Mouse (Mus musculus) MEL (cell line): ENCODE results near the gene Pygo2. TPM values are rescaled to one million over a fixed set of nuclear protein-coding genes. Genes with fewer than 3 reads are reported as not detected.
A peak's percentile ranks its signal among the peaks of the same experiment; 100 is the strongest.

ENCODE experiments used
- DNase-seq: peaks from one replicate; pipeline ENCODE4 v3.0.0; 2011; ENCODE audit warnings: low read depth, low spot score
- H3K27ac ChIP-seq: 2 replicates; pipeline ENCODE4 v1.5.1; 2012; ENCODE audit warnings: low read depth, mild to moderate bottlenecking, control low read depth, low read length, moderate library complexity; ENCODE audit not compliant: control insufficient read depth
- H3K27me3 ChIP-seq, 2 experiments: fragments of 150-350 bp in 1 of 2; sonication (generic) in 1 of 2; 2 replicates each; pipeline ENCODE4 v1.6.1; 2012; ENCODE audit warnings: low read length in 2 of 2, mild to moderate bottlenecking in 2 of 2, improper control_type of control experiment in 1 of 2, moderate library complexity in 1 of 2; ENCODE audit not compliant: insufficient read depth in 2 of 2, control insufficient read depth in 1 of 2
- H3K36me3 ChIP-seq, 2 experiments: 2 replicates each; pipeline ENCODE4 v1.6.1; 2012 to 2014; ENCODE audit warnings: low read length in 2 of 2, improper control_type of control experiment in 1 of 2, inconsistent platforms in 1 of 2, mild to moderate bottlenecking in 1 of 2; ENCODE audit not compliant: insufficient read depth in 2 of 2, control insufficient read depth in 1 of 2
- H3K4me1 ChIP-seq, 2 experiments: fragments of 150-350 bp in 1 of 2; sonication (generic) in 1 of 2; 2 replicates each; pipeline ENCODE4 v1.6.1; 2012; ENCODE audit warnings: low read length in 2 of 2, improper control_type of control experiment in 1 of 2, mild to moderate bottlenecking in 1 of 2; ENCODE audit not compliant: insufficient read depth in 2 of 2, control insufficient read depth in 1 of 2
- H3K4me3 ChIP-seq, 2 experiments: fragments of 150-350 bp in 1 of 2; sonication (generic) in 1 of 2; 2 replicates each; pipeline ENCODE4 v1.5.1; 2012; ENCODE audit warnings: low read depth in 2 of 2, low read length in 2 of 2, mild to moderate bottlenecking in 2 of 2, moderate library complexity in 2 of 2, control low read depth in 1 of 2, improper control_type of control experiment in 1 of 2; ENCODE audit not compliant: control insufficient read depth in 1 of 2, insufficient read depth in 1 of 2
- H3K79me2 ChIP-seq: 2 replicates; pipeline ENCODE4 v1.6.1; 2012; ENCODE audit warnings: mild to moderate bottlenecking, low read length, moderate library complexity; ENCODE audit not compliant: control insufficient read depth, poor library complexity, insufficient read depth
- H3K9ac ChIP-seq: 2 replicates; pipeline ENCODE4 v1.6.1; 2012; ENCODE audit warnings: low read depth, mild to moderate bottlenecking, control low read depth, low read length, moderate library complexity; ENCODE audit not compliant: control insufficient read depth, poor library complexity, severe bottlenecking
- H3K9me3 ChIP-seq: fragments of 150-350 bp; sonication (generic); replicated peaks from 2 replicates; pipeline ENCODE4 v1.6.1; 2012; ENCODE audit warnings: mild to moderate bottlenecking, low read length, improper control_type of control experiment, moderate library complexity; ENCODE audit not compliant: insufficient read depth
- BHLHE40 ChIP-seq: IDR thresholded peaks from 2 replicates; pipeline ENCODE4 v1.6.1; 2012; ENCODE audit warnings: low read depth, mild to moderate bottlenecking, inconsistent platforms, low read length, improper control_type of control experiment, borderline replicate concordance
- CHD1 ChIP-seq: IDR thresholded peaks from 2 replicates; pipeline ENCODE4 v1.6.1; 2012; ENCODE audit warnings: low read depth, mild to moderate bottlenecking, inconsistent platforms, low read length, improper control_type of control experiment
- CHD2 ChIP-seq: IDR thresholded peaks from 2 replicates; pipeline ENCODE4 v1.6.1; 2011; ENCODE audit warnings: low read length, improper control_type of control experiment
- E2F4 ChIP-seq: IDR thresholded peaks from 2 replicates; pipeline ENCODE4 v1.6.1; 2011; ENCODE audit warnings: low read depth, low read length, improper control_type of control experiment, borderline replicate concordance
- ELF1 ChIP-seq: IDR thresholded peaks from 2 replicates; pipeline ENCODE4 v1.6.1; 2014; ENCODE audit warnings: low read depth, mild to moderate bottlenecking, inconsistent platforms, low read length, improper control_type of control experiment, moderate library complexity
- EP300 ChIP-seq, 2 experiments: IDR thresholded peaks; 2 replicates each; pipeline ENCODE4 v1.6.1; 2011; ENCODE audit warnings: improper control_type of control experiment in 2 of 2, low read length in 2 of 2, low read depth in 1 of 2, mild to moderate bottlenecking in 1 of 2
- GABPA ChIP-seq: IDR thresholded peaks from 2 replicates; pipeline ENCODE4 v1.6.1; 2012; ENCODE audit warnings: low read depth, mild to moderate bottlenecking, inconsistent platforms, low read length, improper control_type of control experiment, moderate library complexity
- GATA1 ChIP-seq: IDR thresholded peaks from 2 replicates; pipeline ENCODE4 v1.6.1; 2011; ENCODE audit warnings: low read depth, low read length, improper control_type of control experiment
- KAT2A ChIP-seq: conservative IDR thresholded peaks from 2 replicates; pipeline ENCODE4 v1.6.1; 2012; ENCODE audit warnings: low read depth, low read length, improper control_type of control experiment, inconsistent platforms
- MAFK ChIP-seq: IDR thresholded peaks from 2 replicates; pipeline ENCODE4 v1.6.1; 2011; ENCODE audit warnings: low read depth, mild to moderate bottlenecking, low read length, improper control_type of control experiment, borderline replicate concordance
- MAZ ChIP-seq: IDR thresholded peaks from 2 replicates; pipeline ENCODE4 v1.6.1; 2012; ENCODE audit warnings: low read depth, mild to moderate bottlenecking, inconsistent platforms, low read length, improper control_type of control experiment
- MEF2A ChIP-seq: IDR thresholded peaks from 2 replicates; pipeline ENCODE4 v1.6.1; 2014; ENCODE audit warnings: low read depth, mild to moderate bottlenecking, inconsistent platforms, low read length, improper control_type of control experiment; ENCODE audit not compliant: poor library complexity, insufficient replicate concordance, severe bottlenecking; ENCODE audit errors: extremely low read depth
- MYB ChIP-seq: IDR thresholded peaks from 2 replicates; pipeline ENCODE4 v1.6.1; 2011; ENCODE audit warnings: mild to moderate bottlenecking, low read depth, low read length, improper control_type of control experiment
- MYC ChIP-seq: IDR thresholded peaks from 2 replicates; pipeline ENCODE4 v1.6.1; 2011; ENCODE audit warnings: low read depth, mild to moderate bottlenecking, low read length, improper control_type of control experiment, moderate library complexity
- NELFE ChIP-seq: IDR thresholded peaks from 2 replicates; pipeline ENCODE4 v1.6.1; 2011; ENCODE audit warnings: low read depth, low read length, improper control_type of control experiment
- NRF1 ChIP-seq: IDR thresholded peaks from 2 replicates; pipeline ENCODE4 v1.6.1; 2014; ENCODE audit warnings: low read depth, mild to moderate bottlenecking, inconsistent platforms, low read length, improper control_type of control experiment, moderate library complexity; ENCODE audit not compliant: poor library complexity, insufficient read depth, severe bottlenecking
- POLR2AphosphoS5 ChIP-seq: IDR thresholded peaks from 2 replicates; pipeline ENCODE4 v1.6.1; 2012; ENCODE audit warnings: low read depth, borderline replicate concordance, mild to moderate bottlenecking, inconsistent platforms, low read length, moderate library complexity, mixed read lengths
- RAD21 ChIP-seq: IDR thresholded peaks from 2 replicates; pipeline ENCODE4 v1.6.1; 2011; ENCODE audit warnings: mild to moderate bottlenecking, low read depth, low read length, improper control_type of control experiment
- RCOR1 ChIP-seq: IDR thresholded peaks from 2 replicates; pipeline ENCODE4 v1.6.1; 2012; ENCODE audit warnings: low read depth, mild to moderate bottlenecking, inconsistent platforms, low read length, improper control_type of control experiment
- SIN3A ChIP-seq: IDR thresholded peaks from 2 replicates; pipeline ENCODE4 v1.6.1; 2012; ENCODE audit warnings: low read length, improper control_type of control experiment, inconsistent platforms
- SMC3 ChIP-seq: IDR thresholded peaks from 2 replicates; pipeline ENCODE4 v1.6.1; 2011; ENCODE audit warnings: low read depth, low read length, improper control_type of control experiment
- TCF12 ChIP-seq: IDR thresholded peaks from 2 replicates; pipeline ENCODE4 v1.6.1; 2014; ENCODE audit warnings: low read depth, mild to moderate bottlenecking, inconsistent platforms, low read length, improper control_type of control experiment, moderate library complexity
- USF1 ChIP-seq: IDR thresholded peaks from 2 replicates; pipeline ENCODE4 v1.6.1; 2014; ENCODE audit warnings: low read depth, mild to moderate bottlenecking, inconsistent platforms, low read length, improper control_type of control experiment, moderate library complexity
- USF2 ChIP-seq, 2 experiments: IDR thresholded peaks; 2 replicates each; pipeline ENCODE4 v1.6.1; 2011 to 2012; ENCODE audit warnings: improper control_type of control experiment in 2 of 2, low read length in 2 of 2, borderline replicate concordance in 1 of 2, inconsistent platforms in 1 of 2, low read depth in 1 of 2, mild to moderate bottlenecking in 1 of 2; ENCODE audit not compliant: insufficient read depth in 1 of 2
- ZC3H11A ChIP-seq: IDR thresholded peaks from 2 replicates; pipeline ENCODE4 v1.6.1; 2012; ENCODE audit warnings: low read depth, mild to moderate bottlenecking, inconsistent platforms, low read length, improper control_type of control experiment
- ZKSCAN1 ChIP-seq: IDR thresholded peaks from 2 replicates; pipeline ENCODE4 v1.6.1; 2012; ENCODE audit warnings: low read depth, mild to moderate bottlenecking, inconsistent platforms, low read length, improper control_type of control experiment, moderate library complexity
- ZMIZ1 ChIP-seq: IDR thresholded peaks from 2 replicates; pipeline ENCODE4 v1.6.1; 2012; ENCODE audit warnings: low read depth, mild to moderate bottlenecking, inconsistent platforms, low read length, improper control_type of control experiment, moderate library complexity
- ZNF384 ChIP-seq: IDR thresholded peaks from 2 replicates; pipeline ENCODE4 v1.6.1; 2012; ENCODE audit warnings: low read depth, mild to moderate bottlenecking, inconsistent platforms, low read length, improper control_type of control experiment
- polyA plus RNA-seq, 2 experiments: library from polyadenylated mRNA; stranded (reverse) in 1 of 2; unstranded in 1 of 2; fragments of >175 nt in 1 of 2; fragments of >200 nt in 1 of 2; gene quantifications; 2 replicates each; pipeline versions ENCODE4 v1.2.1 to v1.2.4; 2012; ENCODE audit warnings: low replicate concordance in 2 of 2, low read depth in 1 of 2; ENCODE audit not compliant: insufficient read length in 2 of 2, insufficient read depth in 1 of 2, missing spikeins in 1 of 2
- total RNA-seq: library from RNA; depleted of rRNA; stranded (reverse); fragments of 300-350 nt; gene quantifications from 2 replicates; pipeline ENCODE4 v1.2.3, GENCODE M21; 2012

Pygo2 gene
- total and polyA plus RNA-seq, 3 experiments = 50.3 to 61.1 TPM; not detected in 1

DNA sequence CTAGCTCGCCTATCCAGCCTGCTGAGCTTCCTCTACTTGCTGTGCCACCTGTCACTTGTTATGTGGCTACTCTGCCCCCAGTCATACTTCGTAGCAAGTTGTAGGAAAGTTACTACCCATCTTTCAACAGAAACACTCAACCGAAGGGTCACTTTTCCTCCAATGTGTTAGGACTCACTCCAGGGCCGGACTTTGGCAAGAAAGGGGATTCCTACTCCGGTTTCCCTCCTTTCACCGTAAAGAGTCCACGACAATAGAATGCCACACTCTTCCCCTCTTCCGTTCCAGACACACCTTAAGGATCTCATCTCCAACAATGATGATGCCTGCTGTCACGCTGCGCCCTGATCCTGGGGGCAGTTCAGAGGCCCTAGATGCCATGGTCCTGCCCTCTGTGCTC, 19.1 kb upstream of the Pygo2 start:
- Histone ChIP-seq H3K9ac (peak overlapping the region; percentile 89), H3K36me3 (peaks cover 4 to 14% of the 10 kb centered on the region in 2 experiments; a peak in 3 of 4 replicates), H3K9me3 (no peaks in the 10 kb centered on the region), H3K27me3 (no peaks in the 10 kb centered on the region), H3K4me1 (peaks cover 0 to 8% of the 10 kb centered on the region in 2 experiments; a peak in 2 of 4 replicates), H3K79me2 (peaks cover 12% of the 10 kb centered on the region), H3K4me3 (peak overlapping the region; percentile 52 to 92), H3K27ac (peak overlapping the region; percentile 82; the same call in 1 of the 2 replicates)
- DNase-seq = no peak
- TF ChIP-seq ZKSCAN1 = no peak
- no peak for TF ChIP-seq CHD1
- no peak for TF ChIP-seq ELF1
- TF ChIP-seq MAZ = no peak
- TF ChIP-seq MYB = no peak
- TF ChIP-seq GATA1 = no peak

DNA sequence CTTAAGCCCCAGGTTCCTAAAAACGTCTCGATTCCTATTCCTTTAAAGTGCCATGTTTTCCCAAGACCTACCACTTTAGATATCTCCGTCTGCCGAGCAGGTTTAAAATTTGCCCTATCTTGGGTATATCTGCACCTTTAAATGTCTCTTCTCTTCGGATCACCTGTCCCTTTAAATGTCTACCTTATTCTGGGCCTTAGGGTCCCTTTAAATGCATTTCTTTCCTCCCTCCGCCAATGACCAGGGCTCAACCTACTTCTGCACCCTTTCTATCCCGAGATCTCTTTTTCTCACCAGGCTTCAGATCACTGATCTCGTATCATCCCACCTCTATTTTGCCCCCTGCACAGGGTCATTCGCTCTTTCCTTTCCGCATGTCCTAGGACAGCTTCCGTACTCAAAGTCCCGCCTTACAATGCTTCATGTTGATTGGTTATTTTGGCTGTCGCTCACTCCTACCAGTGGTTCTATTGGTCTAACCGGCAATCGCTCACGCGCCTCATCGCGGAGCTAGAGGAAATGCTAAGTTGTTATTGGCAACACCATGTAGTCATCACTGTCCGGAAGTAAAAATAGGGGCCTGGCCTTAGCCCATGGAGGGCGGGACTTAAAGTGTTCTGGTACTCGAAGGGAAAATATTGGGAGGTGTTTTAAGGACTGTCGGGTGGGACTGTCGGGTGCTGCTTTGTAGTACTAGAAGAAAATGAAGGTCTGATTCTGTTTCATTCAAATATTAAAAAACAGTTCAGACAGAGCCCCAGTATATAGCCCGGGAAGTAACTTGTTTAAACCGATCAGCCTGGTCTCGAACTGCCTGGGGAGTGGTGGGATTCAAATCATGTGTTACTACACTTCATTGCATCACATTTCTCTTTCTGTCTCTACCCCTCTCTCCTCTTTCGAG, 18.3 kb upstream of the Pygo2 start, which contains the start of gene Flad1:
Gene Flad1 (minus strand): TSS at position 381 of the 904 bp plus-strand sequence.
- H3K27me3 ChIP-seq = no peaks in the 10 kb centered on the region
- peaks cover under 1 to 13% of the 10 kb centered on the region in 2 experiments for H3K4me1 ChIP-seq
- H3K27ac ChIP-seq = peak within 1 kb of the TSS; percentile 96
- peak within 1 kb of the TSS; percentile 89 for H3K9ac ChIP-seq
- H3K9me3 ChIP-seq = no peaks in the 10 kb centered on the region
- H3K79me2 ChIP-seq = peaks cover 20% of the 10 kb centered on the region
- peaks cover 6 to 18% of the 10 kb centered on the region in 2 experiments for H3K36me3 ChIP-seq
- peak within 1 kb of the TSS; percentile 52 to 92 for H3K4me3 ChIP-seq
- peak; percentile 100 for DNase-seq
- TF ChIP-seq KAT2A (peak; percentile 76), E2F4 (no peak), EP300 (IDR thresholded peaks at IDR 0.05; ENCODE audit: low read depth in 1 of 2, low read length in 2 of 2) (no peak), RCOR1 (0 out of 2 replicates have a peak, but pooled peaks have one; percentile 36), USF1 (peak; percentile 50; the same call in 1 of the 2 replicates), ZNF384 (no peak), POLR2AphosphoS5 (no peak), SIN3A (peak; percentile 99), ZC3H11A (no peak), CHD2 (peak; percentile 96), ZMIZ1 (no peak; the same call in 1 of the 2 replicates), NRF1 (0 out of 2 replicates have a peak, but pooled peaks have one; percentile 17), ZKSCAN1 (no peak), GABPA (no peak), RAD21 (no peak), MYC (peak; percentile 77), BHLHE40 (no peak), NELFE (peak; percentile 69; the same call in 1 of the 2 replicates), MAFK (no peak), GATA1 (peak; percentile 41; the same call in 1 of the 2 replicates), MYB (no peak), MEF2A (no peak), TCF12 (0 out of 2 replicates have a peak, but pooled peaks have one; percentile 23), USF2 (IDR thresholded peaks at IDR 0.05; ENCODE audit: borderline replicate concordance in 1 of 2, insufficient read depth in 1 of 2, low read depth in 1 of 2, low read length in 2 of 2) (no peak), SMC3 (no peak)
